Mouse (Mus musculus) cerebellum, postnatal 4 days (tissue): Measurements from ENCODE around the gene Camta1.
"Not testable (repeated sequence)": the region's sequence is repeated elsewhere in the genome, so short reads cannot be mapped to it uniquely, and the experiment has no call there.

Experiments
- DNase-seq, 2 experiments: peaks; one replicate each; pipeline ENCODE4 v3.0.0; 2022; ENCODE audit warnings: low spot score in 2 of 2, mixed read lengths in 1 of 2

Camta1 gene

DNA sequence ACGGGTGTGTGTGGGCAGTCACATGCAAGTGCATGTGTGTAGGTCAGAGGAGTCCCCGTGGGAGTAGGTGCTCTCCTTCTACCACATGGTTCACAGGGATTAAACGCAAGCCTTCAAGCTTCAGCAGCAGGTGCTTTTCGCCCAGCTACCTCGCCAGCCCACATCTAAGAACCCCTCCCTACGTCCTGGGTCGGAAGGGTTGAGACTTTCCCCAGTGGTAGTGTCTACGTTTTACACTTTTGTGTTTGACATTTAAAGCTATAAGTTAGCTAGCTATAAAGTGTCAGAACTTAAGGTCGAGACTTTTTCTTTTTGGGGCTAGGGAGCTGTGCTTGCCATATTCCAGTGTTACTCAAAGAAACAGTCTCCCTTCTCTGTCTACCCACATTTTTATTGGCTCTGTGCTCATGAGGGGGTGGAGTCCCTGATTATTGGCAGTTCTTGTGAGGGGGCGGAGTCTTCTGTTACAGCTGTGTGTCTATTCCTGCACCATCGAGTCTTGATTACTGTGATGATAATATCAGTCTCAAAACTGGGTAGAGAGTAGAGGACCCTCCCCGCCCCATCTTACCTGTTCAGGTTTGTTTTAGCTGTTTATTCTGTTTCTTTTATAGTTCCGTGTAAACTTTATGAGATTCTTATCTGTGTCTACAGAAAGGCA is 921.6 kb downstream of the Camta1 start:
- no peak for DNase-seq

DNA sequence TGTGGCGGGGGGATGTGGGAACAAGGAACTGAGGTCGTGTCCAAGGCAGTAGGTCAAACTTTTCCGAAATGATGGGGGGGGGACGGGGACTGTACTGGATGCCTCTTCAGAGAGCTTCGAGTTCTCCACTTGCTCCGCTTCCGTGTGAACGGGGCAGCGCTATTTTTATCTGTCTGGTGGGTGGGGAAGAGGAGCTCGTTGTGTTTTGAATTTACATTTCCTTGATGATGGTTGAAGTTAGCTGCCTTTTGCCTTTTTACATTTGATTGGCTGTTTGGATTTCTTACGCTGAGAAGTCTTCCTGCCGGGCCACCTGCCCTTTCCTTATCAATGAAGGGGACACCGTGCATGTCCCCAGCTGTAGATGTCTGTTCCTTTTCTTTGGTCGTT is 923.6 kb downstream of the Camta1 start:
- DNase-seq = no peak

DNA sequence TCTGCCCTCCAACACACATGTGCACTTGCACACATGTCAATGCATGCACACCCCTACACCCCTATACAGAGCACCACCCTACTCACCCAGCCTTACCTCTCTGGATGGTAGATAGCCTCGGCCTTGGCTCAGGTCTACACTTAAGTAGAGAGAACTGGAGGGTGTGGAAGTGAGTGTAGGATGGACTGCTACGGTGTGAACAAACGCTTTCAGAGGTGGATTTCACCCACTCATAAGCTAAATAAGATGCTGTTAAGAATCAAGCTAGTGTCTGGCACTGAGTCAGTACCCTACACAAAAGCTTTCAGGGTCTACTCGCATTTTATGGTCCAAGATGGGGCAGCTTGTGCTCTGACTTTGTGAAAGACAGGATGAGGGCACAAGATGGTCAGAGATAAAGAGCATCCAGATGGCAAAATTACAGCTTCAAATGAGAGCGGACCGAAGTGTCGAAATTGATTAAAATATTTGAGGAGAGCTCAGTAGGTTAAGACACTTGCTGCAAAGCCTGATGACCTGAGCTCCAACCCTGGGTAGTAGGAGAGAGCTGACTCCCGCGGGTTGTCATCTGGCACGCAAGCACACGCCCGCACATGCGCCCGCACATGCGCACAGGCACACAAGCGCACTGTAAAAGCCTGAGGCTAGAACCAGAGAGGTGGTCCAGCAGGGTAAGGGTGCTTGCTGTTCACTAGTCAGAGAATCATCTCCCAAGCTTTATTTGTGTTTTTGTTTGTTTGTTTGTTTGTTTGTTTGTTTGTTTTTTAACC is 924.2 kb downstream of the Camta1 start:
- DNase-seq = peak in 1 of 2 experiments; percentile 27

DNA sequence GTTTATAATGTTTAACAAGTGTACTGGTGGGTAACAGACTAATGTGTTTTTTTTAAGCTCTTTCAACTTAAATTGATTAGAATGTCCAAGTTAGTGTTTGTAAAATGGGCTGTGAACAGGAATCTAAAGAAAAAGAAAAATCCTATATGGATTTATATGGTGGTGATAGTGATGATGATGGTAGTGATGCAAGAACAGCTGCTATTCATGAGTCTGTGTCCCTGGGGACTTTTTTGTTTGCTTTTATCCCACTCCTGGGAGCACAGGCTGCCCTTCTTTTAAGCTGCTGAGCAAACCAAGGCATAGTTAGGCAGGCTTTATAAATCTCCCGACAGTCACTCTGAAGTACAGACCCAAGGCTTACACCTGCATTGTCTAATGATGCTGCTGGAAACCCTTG is 928.2 kb downstream of the Camta1 start:
- no peak for DNase-seq

DNA sequence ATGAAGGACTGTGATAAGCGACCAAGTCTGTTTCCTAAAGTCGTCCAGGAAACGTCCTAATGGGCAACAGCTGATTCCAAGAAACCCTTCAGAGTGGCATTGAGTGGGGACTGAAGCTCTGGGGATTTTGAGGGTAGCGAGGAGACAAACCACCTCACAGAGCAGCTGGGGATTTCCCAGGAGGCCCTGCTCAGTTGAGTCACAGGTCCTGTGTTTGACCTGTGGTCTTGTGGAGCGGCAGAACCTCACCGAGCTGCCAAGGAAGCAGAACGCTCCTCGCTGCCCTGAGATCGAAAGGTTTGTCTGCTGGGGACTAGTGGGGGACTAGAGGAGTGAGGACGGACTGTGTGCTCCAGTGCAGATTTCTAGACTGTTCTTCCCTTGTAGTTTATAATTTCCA is 933.9 kb downstream of the Camta1 start:
- no peak for DNase-seq

DNA sequence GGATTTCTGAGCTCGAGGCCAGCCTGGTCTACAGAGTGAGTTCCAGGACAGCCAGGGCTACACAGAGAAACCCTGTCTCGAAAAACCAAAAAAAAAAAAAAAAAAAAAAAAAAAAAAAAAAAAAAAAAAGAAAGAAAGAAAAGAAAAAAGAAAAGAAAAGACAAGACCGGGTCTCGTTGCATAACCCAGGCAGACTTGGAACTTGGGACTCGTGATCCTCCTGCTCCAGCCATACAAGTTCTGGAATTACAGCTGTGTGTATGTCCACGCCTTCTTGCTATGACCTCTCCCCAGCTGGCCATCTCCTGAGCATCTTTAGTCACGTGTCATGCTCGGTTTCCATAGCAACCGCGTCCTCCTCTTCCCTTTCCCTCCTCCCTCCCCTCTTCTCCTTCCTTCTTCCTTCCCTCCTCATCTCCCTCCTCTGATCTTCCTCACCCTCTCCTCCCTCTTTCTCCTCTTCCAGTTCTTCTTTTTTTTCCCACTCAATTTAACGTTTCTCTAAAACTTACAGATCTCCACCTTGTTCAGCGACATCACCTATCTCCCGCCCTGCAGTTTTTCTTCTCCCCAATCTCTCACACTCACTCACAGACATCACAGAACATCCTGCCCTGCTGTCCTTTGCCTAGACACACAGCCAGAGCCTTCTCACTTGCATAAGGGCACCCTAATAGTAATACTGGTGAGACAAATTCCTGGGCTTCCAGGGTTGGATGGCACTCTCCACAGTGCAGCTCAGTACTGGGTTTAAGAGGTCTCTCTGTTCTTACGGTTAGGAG is 934.6 kb downstream of the Camta1 start:
- no peak for DNase-seq

DNA sequence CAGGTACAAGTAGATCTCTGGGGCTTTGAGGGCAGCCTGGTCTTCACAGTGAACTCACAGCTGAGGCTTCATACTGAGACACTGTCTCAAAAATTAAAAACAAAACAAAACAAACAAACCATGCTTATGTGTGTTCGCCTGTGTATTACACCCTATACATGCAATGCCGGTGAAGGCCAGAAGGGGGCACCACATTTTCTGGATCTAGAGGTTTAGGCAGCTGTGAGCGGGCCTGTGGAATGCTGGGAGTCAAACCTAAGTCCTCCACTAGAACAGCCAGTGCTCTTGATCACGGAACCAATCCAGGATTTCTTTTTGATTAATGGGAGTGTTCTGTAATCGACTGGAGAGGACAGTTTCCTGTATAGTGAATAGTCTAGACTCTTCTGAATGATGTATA is 935.8 kb downstream of the Camta1 start:
- DNase-seq = no peak

DNA sequence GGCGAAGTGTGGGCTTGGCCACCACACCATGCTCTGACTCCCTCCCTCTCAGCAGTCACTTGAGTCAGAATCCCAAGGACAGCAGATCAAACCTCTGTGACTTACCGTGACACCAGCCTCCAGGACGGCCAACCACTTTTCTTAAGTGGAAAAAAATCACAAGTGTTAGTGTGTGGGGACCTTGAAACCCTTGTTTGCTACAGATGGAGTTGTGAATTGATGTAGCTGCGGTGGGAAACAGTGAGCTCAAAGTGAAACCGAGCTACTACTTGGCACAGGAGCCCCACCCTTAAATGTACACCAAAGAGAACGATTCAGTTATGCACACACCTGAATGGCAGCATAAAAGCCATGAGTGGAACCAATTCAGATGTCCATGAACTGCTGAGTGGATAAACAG is 936.7 kb downstream of the Camta1 start:
- DNase-seq = no peak

DNA sequence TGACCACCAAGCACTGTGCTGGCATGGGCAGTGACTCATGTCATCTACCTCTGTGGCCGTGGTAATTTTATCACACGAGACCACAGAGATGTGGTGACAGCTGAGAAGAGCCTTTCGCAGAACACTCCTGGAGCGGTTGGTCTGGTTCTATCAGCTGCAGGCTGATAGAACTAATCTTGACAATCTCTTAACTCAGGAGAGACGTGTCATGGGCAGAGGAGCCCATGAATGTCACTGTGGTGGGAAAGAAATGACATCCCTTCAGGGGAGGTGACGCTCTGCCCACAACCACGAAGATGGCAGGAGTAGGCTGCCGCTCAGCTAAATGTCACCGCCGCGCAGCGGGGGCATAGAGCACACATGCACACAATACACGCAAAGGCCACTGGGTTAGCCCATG is 937.4 kb downstream of the Camta1 start:
- no peak for DNase-seq

DNA sequence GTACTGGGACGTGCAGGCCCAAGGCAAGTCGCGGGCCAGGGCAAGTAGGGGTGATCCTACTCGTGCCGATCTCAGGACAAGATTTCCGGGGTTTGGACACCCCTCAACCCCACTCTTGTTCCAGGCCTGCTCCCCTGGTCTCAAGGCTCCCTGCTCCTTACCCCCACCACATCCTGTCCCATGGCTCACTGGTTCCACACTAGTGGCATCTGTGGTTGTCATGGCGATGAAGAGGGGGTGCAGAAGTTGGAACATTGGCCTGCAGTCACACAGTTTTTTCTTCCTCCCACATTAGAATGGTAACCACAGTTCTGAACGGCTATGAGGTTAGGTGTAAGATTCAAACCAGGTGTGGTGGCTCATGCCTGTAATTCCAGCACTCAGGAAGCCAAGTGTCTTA is 940.5 kb downstream of the Camta1 start:
- no peak for DNase-seq

DNA sequence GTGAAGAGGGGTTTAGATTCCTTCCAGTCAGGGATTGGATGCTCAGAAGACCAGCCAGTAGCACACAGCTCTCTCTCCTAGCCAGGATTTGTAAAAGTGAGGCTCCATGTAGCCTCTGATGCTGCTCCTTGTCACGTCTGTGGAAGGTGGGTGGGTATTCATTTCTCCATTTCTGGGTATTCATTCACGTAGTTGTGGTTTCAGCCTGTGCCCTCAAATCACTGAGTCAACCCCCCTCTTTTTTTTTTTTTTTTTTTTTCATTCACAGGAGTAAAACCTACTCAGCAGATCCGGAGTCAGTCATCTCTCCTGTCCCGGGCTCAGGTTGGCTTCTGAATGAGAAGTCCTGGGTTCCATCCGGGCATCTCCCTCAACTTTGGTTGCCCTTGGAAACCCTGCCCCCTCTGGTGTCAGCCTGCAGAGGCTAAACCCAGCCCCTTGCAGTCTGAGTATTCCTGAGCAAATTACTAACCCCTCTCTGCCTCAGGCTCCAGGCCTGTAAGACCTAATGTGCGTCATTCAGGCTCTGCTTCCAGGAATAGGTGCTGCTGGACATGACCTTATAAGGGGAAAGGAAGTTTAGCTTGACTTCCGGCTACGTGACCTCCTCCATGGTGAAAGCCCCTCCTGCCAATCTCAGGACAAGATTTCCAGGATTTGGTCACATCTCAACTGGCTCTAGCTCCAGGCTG is 944.2 kb downstream of the Camta1 start:
- DNase-seq = no peak

DNA sequence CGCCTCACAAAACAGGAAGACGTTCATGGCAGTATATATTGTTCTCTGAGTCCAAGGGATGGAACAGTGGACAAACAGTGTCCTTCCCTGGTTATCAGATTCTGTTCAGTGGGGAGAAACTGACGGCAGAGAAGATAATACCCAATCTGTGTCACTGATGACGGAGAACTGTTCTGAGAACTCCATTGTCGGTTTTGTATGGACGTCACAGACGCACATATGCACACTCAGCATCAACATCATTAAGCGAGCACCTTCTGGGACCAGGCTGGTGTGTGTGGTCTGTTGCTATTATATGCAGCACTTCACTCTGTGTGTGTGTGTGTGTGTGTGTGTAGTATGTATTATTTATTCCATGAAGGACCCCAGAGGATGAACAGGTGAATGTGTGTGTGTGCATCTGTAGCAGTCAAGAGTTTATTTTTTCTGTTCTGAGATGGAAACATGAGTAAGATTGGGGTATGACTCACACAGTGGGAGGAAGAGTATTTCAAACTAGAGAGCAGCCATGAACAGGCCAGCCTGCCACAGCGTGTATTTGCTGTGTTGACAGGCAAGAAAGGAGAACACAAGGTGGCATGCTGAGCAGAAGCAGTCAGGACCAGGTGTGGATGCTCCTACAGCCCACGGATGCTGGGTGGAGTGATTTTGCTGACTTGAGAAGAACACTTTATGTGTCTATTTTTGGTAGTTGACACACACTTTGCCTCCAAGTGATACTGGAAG is 946.3 kb downstream of the Camta1 start:
- no peak for DNase-seq

DNA sequence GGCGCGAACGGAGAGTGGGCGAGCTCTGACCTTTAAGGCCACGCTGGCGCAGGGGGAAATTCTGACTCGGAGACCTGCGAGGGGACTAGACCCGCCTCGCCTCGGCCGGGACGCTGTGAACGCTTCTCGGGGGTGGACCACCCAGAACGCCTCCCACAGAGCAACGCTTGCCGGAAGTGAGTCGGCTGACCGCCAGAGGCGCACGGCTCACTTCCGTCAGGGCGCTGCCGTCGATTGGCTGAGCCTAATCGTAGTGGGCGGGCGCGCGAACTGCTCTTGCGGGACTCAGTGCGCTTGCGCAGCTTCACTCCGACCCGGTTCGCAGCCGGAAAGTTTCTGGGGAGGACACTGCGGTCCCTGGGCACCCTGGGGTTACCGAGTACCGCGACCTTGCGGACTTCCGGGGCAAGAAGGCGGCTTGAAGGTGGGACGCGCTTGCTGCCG is 947.4 kb downstream of the Camta1 start, which contains the start of the genes Park7 and Tnfrsf9:
Gene Park7, minus strand, starts transcription at position 148 of the 444 bp plus-strand sequence.
Gene Tnfrsf9, plus strand, starts transcription at position 273 of the 444 bp plus-strand sequence.
- DNase-seq = peak; percentile 92 to 96

DNA sequence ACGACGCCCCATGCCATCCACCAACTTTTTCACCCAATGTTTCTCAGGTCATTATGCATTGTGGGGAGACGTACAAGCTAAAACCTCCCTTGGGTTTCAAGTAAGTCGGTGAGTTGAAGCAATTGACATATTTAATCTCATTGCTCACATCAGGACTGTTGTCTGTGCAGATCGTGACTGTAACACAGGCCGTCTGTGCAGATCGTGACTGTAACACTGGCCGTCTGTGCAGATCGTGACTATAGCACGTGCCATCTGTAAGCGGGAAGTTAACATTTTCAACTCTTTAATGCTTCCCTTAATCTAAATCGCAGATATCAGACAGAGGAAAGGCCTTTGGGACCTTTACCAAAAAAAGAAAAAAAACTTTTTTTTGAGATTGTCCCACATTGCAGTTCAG is 947.9 kb downstream of the Camta1 start:
- DNase-seq = no peak

DNA sequence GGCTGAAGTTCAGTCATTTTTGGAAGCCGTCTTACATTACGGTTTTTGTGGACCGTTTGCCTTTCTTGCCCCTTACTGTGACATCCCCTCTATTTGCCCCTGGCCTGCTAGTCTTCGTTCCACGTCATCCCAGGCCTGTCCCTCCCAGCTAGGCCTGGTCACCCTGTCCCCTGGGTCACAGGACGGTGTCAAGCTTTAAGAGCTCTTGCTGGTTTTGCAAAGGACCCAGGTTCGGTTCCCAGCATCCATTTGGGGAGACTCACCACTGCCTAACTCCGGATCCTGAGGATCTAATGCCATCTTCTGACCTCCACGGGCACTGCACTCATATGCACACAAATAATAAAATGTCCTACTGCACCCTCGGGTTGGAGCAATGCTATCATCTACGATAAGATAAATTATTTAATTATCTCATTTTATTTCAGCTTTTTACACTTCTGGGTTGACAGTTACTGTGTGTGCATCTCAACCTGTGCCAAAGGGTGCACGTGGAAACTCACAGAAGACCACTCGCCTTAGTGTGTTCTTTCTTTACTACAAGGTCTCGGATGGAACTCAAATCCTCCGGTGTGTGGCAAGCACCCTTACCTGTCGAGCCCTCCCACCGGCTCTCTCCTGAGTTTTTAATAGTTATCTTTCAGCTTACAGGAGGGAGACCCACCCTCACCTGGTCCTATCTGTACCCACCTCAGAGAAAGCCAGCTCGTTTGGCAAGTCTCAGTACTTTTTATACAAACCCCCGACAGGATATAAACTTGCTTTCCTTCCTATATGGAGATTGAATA is 951.3 kb downstream of the Camta1 start:
- DNase-seq = no peak

DNA sequence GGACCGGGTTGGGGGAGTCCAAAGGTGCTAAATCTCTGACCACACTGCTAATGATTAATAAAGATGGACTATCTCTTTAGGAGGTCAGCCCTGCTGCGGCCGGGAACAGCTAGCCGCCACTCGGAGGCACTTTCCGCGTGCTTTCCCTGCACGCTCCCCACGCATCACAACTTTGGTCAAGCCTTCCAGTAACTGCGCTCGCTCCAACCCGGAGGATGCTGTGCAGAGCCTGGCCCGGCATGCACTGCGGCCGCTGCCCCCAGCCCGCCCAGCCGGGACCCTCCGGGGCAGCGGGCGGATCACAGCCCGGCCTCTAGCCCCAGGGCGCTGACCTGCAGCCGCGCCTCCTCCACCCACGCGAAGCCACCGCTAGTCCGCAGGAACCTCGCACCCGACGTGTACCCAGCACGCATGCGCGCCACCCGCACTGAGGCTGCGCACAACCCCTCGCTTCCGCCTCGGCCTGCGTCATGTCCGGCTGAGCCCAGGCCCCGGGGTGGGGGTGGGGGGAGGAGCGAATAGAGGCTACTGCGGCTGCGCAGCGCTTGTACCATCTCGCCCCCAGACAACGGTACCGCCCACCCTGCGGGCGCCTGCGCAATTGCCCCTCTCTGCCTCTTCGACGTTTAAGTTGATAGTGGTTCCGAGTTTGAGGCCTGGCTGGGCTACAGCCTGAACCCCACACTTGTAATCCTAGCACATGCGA is 952.1 kb downstream of the Camta1 start:
- peak; percentile 99 for DNase-seq

DNA sequence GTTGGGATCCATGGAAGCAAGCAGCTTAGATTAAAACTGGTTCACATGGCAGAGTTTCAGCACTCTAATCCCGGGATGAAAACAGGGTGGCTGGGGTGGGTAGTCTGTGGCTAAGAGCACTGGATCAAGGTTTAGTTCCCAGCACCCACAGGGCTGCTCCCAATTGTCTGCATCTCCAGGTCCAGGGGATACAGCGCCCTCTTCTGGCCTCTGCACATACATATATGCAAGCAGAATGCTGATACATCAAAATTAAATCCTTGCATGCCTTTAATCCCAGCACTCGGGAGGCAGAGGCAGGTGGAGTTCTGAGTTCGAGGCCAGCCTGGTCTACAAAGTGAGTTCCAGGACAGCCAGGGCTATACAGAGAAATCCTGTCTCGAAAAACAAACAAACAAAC is 953.2 kb downstream of the Camta1 start:
- DNase-seq = not testable (repeated sequence)

DNA sequence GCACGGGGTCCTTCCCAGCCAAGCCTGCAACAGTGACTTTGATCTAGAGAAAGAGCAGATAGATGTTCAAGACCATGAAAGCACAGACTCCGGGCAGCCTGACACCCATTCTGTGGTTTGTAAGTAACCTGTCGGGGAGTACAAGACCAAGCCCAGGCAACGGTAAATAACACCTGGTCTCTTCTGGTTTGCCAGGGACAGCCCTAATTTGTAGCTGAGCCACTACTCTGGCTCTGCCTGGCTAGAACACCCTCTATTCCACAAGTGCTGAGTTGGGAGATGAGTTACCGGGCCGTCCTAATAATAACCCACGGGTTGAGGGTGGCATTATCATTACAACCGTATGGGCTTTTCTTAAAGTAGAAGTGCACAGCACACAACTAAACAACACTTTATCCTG is 954.6 kb downstream of the Camta1 start:
- no peak for DNase-seq

DNA sequence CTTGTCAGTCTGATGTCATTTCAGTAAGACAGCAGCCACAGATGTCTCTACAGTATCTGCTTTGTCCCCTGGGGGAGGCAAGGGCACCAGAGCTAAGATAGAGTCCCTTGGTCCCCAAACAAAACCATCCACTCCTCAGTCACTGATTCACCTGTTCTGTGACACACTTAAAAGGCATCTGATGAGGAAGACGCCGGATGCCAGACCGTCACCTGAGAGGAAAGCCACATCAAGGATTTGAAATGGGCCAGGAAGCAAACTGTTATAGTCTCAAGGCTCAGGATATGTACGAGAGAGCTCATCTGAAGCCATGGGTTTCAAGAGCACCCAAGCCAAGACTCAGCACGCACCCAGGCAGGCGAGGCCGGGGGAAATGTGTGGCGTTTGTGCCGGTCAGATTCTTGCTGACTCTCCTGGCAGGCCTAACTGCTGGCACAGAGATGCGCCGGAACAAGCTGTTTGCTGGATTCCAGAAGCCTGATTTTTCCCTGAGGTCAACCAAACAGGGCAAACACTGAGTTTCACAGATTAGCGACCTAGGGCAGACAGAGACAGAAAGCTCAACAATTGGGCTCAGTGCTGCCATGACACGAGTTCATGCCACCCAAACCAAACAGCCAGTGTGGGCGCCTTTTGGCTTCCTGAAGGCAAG is 958.5 kb downstream of the Camta1 start:
- DNase-seq = no peak
